Mouse (Mus musculus): ENCODE results near the gene Ascc1. TPM values are rescaled to one million over a fixed set of nuclear protein-coding genes. Genes with fewer than 3 reads are reported as not detected.
A peak's percentile ranks its signal among the peaks of the same experiment; 100 is the strongest.

Gene Ascc1
- polyA plus RNA-seq, 1 experiment from 2014 or later: 36.5 TPM

- WGBS: under 1% methylated on average over 25 of the region's 25 CpGs
- Histone ChIP-seq H3K9me3 (replicated peaks) (no peaks in the 10 kb centered on the region), H3K4me3 (peak overlapping the region; percentile 61), H3K4me1 (peaks cover 58% of the 10 kb centered on the region), H3K27ac (peak overlapping the region; percentile 95), H3K36me3 (no peaks in the 10 kb centered on the region), H3K27me3 (ENCODE audit: low read depth, poor library complexity, severe bottlenecking) (no peaks in the 10 kb centered on the region)
- peak; percentile 73 for DNase-seq (ENCODE audit: low spot score)
These were observed 32.7 kb upstream of the Ascc1 start for GRCm38 (mm10) chr10:59969821-59970449.

- DNase-seq (ENCODE audit: low spot score): peak; percentile 48
- H3K36me3 ChIP-seq: no peaks in the 10 kb centered on the region
- H3K4me1 ChIP-seq: peaks cover 56% of the 10 kb centered on the region
- H3K9me3 ChIP-seq (replicated peaks): no peaks in the 10 kb centered on the region
- peak overlapping the region; percentile 61 for H3K4me3 ChIP-seq
- no peaks in the 10 kb centered on the region for H3K27me3 ChIP-seq (ENCODE audit: low read depth, poor library complexity, severe bottlenecking)
- H3K27ac ChIP-seq: peak overlapping the region; percentile 95
- WGBS: 21% methylated on average over 6 of the region's 6 CpGs
These were observed 32.0 kb upstream of the Ascc1 start for GRCm38 (mm10) chr10:59970450-59971062.

DNA sequence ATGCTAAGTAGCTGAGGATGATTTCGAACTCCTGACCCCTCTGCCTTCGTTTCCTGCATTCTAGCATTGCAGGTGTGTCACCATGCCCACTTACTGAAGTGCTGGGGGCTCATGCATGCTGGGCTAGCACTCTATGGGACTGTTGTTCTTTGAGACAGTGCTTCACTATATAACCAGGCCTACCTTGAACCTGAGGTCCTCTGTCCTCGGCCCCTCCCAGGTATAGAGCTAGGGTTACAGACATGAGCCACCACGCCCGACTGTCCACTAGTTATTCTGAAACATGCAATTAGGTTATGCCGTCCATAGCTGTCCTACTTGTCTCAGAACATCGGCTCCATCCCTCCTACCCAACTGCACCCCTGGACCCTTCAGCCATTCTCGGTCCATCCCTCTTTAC lies 30.8 kb upstream of the Ascc1 start:
- Histone ChIP-seq H3K4me1 (peaks cover 51% of the 10 kb centered on the region), H3K27ac (peak overlapping the region; percentile 46; the same call in 1 of the 2 replicates), H3K36me3 (no peaks in the 10 kb centered on the region), H3K9me3 (replicated peaks) (no peaks in the 10 kb centered on the region), H3K27me3 (ENCODE audit: low read depth, poor library complexity, severe bottlenecking) (no peaks in the 10 kb centered on the region), H3K4me3 (no peak overlapping the region)
- DNase-seq (ENCODE audit: low spot score): no peak
- WGBS: 89% methylated on average over 8 of the region's 8 CpGs

DNA sequence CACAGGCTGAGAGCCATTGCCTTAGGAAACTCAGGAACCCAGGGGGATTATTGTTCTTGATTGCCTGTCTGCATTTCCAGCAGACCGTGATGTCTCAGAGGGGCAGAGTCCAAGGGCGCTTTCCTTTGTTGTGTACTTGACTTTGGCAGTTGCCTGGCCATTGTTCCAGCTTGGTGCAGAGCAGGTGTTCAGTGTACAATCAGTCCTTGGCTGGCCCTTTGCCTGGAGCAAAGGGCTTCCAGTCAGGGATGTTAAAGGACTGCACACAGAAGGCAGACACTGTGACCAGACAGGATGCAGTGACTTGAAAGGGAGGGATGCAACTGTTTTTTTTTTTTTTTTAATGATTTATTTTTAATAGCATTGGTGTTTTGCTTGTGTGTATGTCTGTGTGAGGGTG lies 30.1 kb upstream of the Ascc1 start:
- DNase-seq (ENCODE audit: low spot score): no peak
- no peaks in the 10 kb centered on the region for H3K27me3 ChIP-seq (ENCODE audit: low read depth, poor library complexity, severe bottlenecking)
- H3K27ac ChIP-seq: peak overlapping the region; percentile 23; the same call in 1 of the 2 replicates
- H3K36me3 ChIP-seq: no peaks in the 10 kb centered on the region
- H3K4me1 ChIP-seq: peaks cover 51% of the 10 kb centered on the region
- H3K9me3 ChIP-seq (replicated peaks): no peaks in the 10 kb centered on the region
- H3K4me3 ChIP-seq: no peak overlapping the region
- 82% methylated on average over 2 of the region's 2 CpGs for WGBS

DNA sequence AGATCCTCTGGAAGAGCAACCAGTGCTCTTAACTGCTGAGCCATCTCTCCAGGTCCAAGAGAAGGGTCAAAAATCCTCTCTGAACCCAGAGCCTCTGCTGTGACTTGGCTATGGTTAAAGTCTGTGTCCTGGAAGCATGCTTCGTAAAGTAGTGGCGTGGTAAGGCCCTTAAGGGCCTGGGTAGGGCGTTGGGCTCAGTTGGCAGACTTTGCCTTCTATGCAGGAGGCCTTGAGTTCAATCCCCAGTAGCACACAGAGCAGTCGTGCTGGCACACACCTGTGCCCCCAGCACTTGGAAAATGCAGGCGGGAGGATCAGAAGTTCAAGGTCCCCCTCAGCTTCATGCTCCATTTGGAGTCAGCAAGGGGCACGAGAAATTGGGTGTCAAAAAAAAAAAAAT lies 29.6 kb upstream of the Ascc1 start:
- WGBS: 83% methylated on average over 6 of the region's 6 CpGs
- peaks cover 51% of the 10 kb centered on the region for H3K4me1 ChIP-seq
- H3K27ac ChIP-seq: peak overlapping the region; percentile 89; the same call in 1 of the 2 replicates

DNA sequence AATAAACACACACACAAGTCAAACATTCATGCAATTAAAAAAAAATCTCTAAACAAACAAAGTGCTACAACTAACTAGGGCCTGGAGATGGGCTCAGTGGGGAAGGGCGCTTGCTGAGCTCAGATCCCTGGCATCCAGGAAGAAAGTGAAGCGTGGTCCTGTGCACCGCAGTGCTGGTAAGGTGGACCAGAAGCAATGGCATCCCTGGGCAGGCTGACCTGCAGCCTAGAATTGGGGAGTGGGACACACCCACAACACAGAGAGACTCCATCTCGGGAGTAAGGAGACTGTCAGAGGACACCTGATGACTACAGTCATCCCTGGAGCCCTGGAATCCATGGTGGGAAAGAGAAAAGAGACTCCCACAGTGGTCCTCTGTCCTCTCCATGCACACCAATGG lies 29.2 kb upstream of the Ascc1 start:
- peak overlapping the region; percentile 89 for H3K27ac ChIP-seq
- H3K4me1 ChIP-seq: peaks cover 55% of the 10 kb centered on the region
- no peak for DNase-seq (ENCODE audit: low spot score)

More for the DNA sequence above, 29.6 kb upstream of the Ascc1 start:
- H3K27me3 ChIP-seq (ENCODE audit: low read depth, poor library complexity, severe bottlenecking): no peaks in the 10 kb centered on the region
- H3K36me3 ChIP-seq: no peaks in the 10 kb centered on the region
- no peaks in the 10 kb centered on the region for H3K9me3 ChIP-seq (replicated peaks)
- DNase-seq (ENCODE audit: low spot score): no peak
- no peak overlapping the region for H3K4me3 ChIP-seq

DNA sequence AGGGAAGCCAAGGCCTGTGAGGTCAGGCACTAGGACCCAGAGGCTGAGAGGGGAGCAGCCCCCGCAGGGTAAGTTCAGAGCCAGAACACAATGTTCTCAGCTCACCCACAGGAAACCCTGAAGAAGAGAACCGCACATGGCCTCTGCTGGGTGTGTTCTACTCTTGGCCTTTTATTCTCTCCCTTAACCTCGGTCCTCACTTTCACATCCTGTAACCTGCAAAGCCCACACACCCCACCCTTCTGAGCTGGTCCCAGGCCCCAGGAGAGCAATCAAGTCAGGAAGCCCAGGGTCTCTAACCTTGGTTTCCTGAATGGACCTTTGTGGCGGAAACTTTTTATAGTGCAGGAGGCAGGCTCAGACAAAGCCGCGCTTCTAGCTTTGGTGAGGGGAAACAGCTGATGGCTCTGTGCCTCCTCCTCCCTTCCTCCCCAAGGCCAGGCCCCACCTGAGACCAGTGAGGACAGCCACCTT lies 28.4 kb upstream of the Ascc1 start:
- 8% methylated on average over 6 of the region's 6 CpGs for WGBS
- no peaks in the 10 kb centered on the region for H3K36me3 ChIP-seq
- peak overlapping the region; percentile 25 for H3K4me3 ChIP-seq
- H3K4me1 ChIP-seq: peaks cover 63% of the 10 kb centered on the region
- H3K9me3 ChIP-seq (replicated peaks): no peaks in the 10 kb centered on the region
- peak; percentile 68 for DNase-seq (ENCODE audit: low spot score)
- no peaks in the 10 kb centered on the region for H3K27me3 ChIP-seq (ENCODE audit: low read depth, poor library complexity, severe bottlenecking)
- peak overlapping the region; percentile 89 for H3K27ac ChIP-seq

More for the DNA sequence above, 29.2 kb upstream of the Ascc1 start:
- 84% methylated on average over 4 of the region's 4 CpGs for WGBS
- Histone ChIP-seq H3K9me3 (replicated peaks) (no peaks in the 10 kb centered on the region), H3K4me3 (no peak overlapping the region), H3K36me3 (no peaks in the 10 kb centered on the region), H3K27me3 (ENCODE audit: low read depth, poor library complexity, severe bottlenecking) (no peaks in the 10 kb centered on the region)

GRCm38 (mm10) chr10:59974786-59975185 lies 27.8 kb upstream of the Ascc1 start:
- Histone ChIP-seq H3K9me3 (replicated peaks) (no peaks in the 10 kb centered on the region), H3K27ac (peak overlapping the region; percentile 89), H3K36me3 (no peaks in the 10 kb centered on the region), H3K4me1 (peaks cover 62% of the 10 kb centered on the region), H3K4me3 (peak overlapping the region; percentile 25; the same call in 1 of the 2 replicates), H3K27me3 (ENCODE audit: low read depth, poor library complexity, severe bottlenecking) (no peaks in the 10 kb centered on the region)
- WGBS: 51% methylated on average over 3 of the region's 3 CpGs
- DNase-seq (ENCODE audit: low spot score): no peak

GRCm38 (mm10) chr10:59977141-59977540 lies 25.5 kb upstream of the Ascc1 start:
- no peak overlapping the region for H3K4me3 ChIP-seq
- H3K27me3 ChIP-seq (ENCODE audit: low read depth, poor library complexity, severe bottlenecking): no peaks in the 10 kb centered on the region
- no peaks in the 10 kb centered on the region for H3K36me3 ChIP-seq
- no peaks in the 10 kb centered on the region for H3K9me3 ChIP-seq (replicated peaks)
- H3K4me1 ChIP-seq: peaks cover 55% of the 10 kb centered on the region
- no peak overlapping the region for H3K27ac ChIP-seq
- 67% methylated on average over 2 of the region's 4 CpGs for WGBS
- DNase-seq (ENCODE audit: low spot score): no peak

DNA sequence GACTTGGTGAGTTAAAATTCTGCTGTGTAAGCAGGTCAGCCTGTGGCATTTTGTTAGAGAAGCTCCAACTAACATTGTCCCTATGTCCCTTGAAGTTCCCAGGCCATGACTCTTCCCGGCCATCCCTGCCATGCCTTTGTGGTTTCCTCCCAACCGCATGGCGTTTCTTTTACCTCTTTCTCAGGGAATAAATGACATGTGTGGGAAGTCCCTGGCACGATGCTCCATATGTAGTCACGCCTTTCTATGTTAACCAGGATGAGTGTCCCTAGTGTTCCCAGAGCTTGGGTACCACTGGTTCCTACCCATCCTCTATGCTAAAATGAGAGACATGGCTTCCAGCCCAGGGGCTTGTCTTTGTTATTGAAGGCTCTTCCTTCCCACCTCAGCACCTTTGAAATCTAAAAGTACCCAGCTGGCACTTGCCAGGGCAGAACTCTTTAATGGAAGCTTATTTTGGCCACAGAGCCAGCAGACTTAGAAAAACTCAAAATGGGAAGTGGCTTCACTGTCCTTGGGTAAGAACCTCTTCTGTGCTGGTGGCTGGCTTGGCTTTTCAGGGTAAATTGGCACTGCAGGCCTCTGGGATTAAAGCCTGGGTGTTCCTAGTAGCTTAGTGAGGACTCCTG lies 24.8 kb upstream of the Ascc1 start:
- WGBS: 92% methylated on average over 5 of the region's 5 CpGs
- Histone ChIP-seq H3K27ac (peak overlapping the region; percentile 5; the same call in 1 of the 2 replicates), H3K4me3 (no peak overlapping the region), H3K9me3 (replicated peaks) (no peaks in the 10 kb centered on the region), H3K27me3 (ENCODE audit: low read depth, poor library complexity, severe bottlenecking) (no peaks in the 10 kb centered on the region), H3K36me3 (no peaks in the 10 kb centered on the region), H3K4me1 (peaks cover 55% of the 10 kb centered on the region)
- no peak for DNase-seq (ENCODE audit: low spot score)

DNA sequence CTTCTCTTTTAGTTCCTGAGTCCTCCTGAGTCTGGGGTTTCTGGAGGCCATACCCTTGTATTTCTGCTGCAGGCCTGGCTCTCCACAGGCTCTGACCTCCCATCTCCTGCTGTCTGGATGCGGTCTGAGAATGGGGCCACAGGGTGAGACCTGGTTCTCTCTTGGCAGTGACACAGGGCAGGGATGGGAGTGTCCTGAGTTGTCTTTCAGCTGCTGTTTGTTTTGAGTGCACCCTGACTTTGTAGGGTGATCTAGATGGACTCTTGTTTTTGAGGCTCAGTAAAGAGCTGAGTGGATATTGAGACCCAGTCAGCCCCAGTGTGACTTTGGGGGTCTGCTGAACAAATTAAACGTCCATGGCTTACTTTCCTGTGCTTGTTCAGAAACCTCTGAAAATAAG lies 24.2 kb upstream of the Ascc1 start:
- peak overlapping the region; percentile 59; the same call in 1 of the 2 replicates for H3K27ac ChIP-seq
- H3K9me3 ChIP-seq (replicated peaks): no peaks in the 10 kb centered on the region
- H3K36me3 ChIP-seq: no peaks in the 10 kb centered on the region
- no peaks in the 10 kb centered on the region for H3K27me3 ChIP-seq (ENCODE audit: low read depth, poor library complexity, severe bottlenecking)
- no peak overlapping the region for H3K4me3 ChIP-seq
- peaks cover 49% of the 10 kb centered on the region for H3K4me1 ChIP-seq
- 75% methylated on average over 2 of the region's 2 CpGs for WGBS
- no peak for DNase-seq (ENCODE audit: low spot score)

DNA sequence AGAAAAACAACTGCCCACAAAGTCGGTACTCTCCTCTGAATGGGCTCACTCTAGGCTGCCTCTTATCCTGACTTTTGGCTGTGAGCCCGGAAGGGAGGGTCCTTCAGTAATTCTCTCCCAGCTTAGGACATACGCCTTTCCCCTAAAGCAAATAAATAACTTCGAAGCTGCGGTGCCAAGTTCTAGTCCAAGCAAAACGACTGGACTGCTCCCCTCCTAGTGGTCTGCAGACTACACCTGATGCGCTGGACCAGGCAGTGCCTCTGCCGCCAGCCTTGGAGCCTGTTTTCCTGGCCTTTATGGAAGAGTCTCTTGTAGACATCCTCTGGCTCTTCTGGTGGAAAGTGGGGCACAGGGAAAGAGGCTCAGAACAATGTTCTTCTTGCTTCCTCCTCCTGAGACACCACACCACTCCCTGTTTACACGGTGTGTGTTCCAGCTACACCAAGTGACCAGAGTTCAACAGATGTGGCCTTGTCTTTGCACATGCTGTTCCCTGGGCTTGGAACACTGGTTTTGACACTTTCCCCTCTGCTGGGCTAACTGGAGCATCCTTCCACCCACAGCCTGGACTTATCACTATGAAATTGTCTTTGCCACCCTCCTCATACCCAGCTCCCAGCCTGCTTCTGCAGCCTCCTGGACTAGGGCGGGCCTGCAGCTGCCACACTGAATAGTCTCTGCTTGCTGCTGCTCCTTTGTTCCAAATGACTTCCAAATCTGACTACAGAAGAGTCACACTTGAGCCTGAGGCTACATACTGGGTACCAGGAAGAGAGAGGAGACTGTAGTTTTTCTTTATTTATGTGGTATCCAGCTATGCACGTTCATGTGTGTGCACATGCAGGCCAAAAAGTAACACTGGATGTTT lies 23.5 kb upstream of the Ascc1 start:
- 78% methylated on average over 11 of the region's 11 CpGs for WGBS
- Histone ChIP-seq H3K27me3 (ENCODE audit: low read depth, poor library complexity, severe bottlenecking) (no peaks in the 10 kb centered on the region), H3K4me1 (peaks cover 42% of the 10 kb centered on the region), H3K4me3 (no peak overlapping the region), H3K27ac (peak overlapping the region; percentile 59), H3K36me3 (peaks cover 4% of the 10 kb centered on the region; the same call in 1 of the 2 replicates), H3K9me3 (replicated peaks) (no peaks in the 10 kb centered on the region)
- DNase-seq (ENCODE audit: low spot score): no peak
